Mouse (Mus musculus) lung, adult 2 months (tissue): ENCODE results near the gene Ak9.

Source experiments
- CTCF ChIP-seq: fragments of 200-500 bp; IDR thresholded peaks from 2 replicates; pipeline ENCODE4 v1.5.1; 2011; ENCODE audit warnings: mild to moderate bottlenecking, low read length, control low read depth; ENCODE audit not compliant: insufficient read depth
- POLR2A ChIP-seq: fragments of 200-500 bp; IDR thresholded peaks from 2 replicates; pipeline ENCODE4 v1.6.1; 2011; ENCODE audit warnings: low read depth, mild to moderate bottlenecking, control low read depth, low read length, borderline replicate concordance; ENCODE audit errors: extremely low read depth

- no peak for TF ChIP-seq POLR2A
- TF ChIP-seq CTCF, result no peak
These were observed 170.1 kb downstream of the Ak9 start for GRCm38 (mm10) chr10:41473782-41474468.
